Mouse (Mus musculus) bone marrow, adult 2 months (tissue): ENCODE measurements around the gene Lgals2.
A peak's percentile ranks its signal among the peaks of the same experiment; 100 is the strongest.

Experiments
- CTCF ChIP-seq: fragments of 200-500 bp; IDR thresholded peaks from 2 replicates; pipeline ENCODE4 v1.5.1; 2011; ENCODE audit warnings: low read length, control low read depth; ENCODE audit not compliant: control insufficient read depth, insufficient read depth
- POLR2A ChIP-seq: fragments of 200-500 bp; IDR thresholded peaks from 2 replicates; pipeline ENCODE4 v1.6.1; 2011; ENCODE audit warnings: low read depth, mild to moderate bottlenecking, control low read depth, low read length, borderline replicate concordance; ENCODE audit not compliant: control insufficient read depth

- TF ChIP-seq CTCF (peak; percentile 12; the same call in 1 of the 2 replicates), POLR2A (no peak)
Measured at GRCm38 (mm10) chr15:78881828-78882227, 26.5 kb upstream of the Lgals2 start.
